Mouse (Mus musculus) limb, embryonic 14.5 days (tissue): ENCODE results near the gene Gm8994. TPM values are rescaled to one million over a fixed set of nuclear protein-coding genes. Genes with fewer than 3 reads are reported as not detected.

Source experiments
- ATAC-seq: fragments of 200-750 bp; cut with Nextera tagmentation; 2 replicates; pipeline ENCODE4 v1.8.0; 2017; ENCODE audit warnings: low read depth, moderate number of reproducible peaks, moderate TSS enrichment; ENCODE audit not compliant: low FRiP score
- DNase-seq: peaks from one replicate; pipeline ENCODE4 v3.0.0-alpha.2; 2015; ENCODE audit warnings: low spot score
- H3K27ac ChIP-seq: fragments of 300-500 bp; sonication (generic); replicated peaks from 2 replicates; pipeline ENCODE4 v1.5.1; 2014; ENCODE audit warnings: low read depth, mild to moderate bottlenecking, low read length, moderate library complexity, mixed read lengths
- H3K27me3 ChIP-seq: fragments of 300-500 bp; sonication (generic); 2 replicates; pipeline ENCODE4 v1.6.1; 2014; ENCODE audit warnings: low read length, mixed read lengths; ENCODE audit not compliant: control insufficient read depth, insufficient read depth
- H3K36me3 ChIP-seq: fragments of 300-500 bp; sonication (generic); 2 replicates; pipeline ENCODE4 v1.6.1; 2014; ENCODE audit warnings: mild to moderate bottlenecking, low read length, moderate library complexity, mixed read lengths; ENCODE audit not compliant: control insufficient read depth, insufficient read depth
- H3K4me1 ChIP-seq: fragments of 300-500 bp; sonication (generic); 2 replicates; pipeline ENCODE4 v1.6.1; 2014; ENCODE audit warnings: antibody characterized with exemption, low read length, mixed read lengths; ENCODE audit not compliant: control insufficient read depth, insufficient read depth
- H3K4me2 ChIP-seq: fragments of 300-500 bp; sonication (generic); replicated peaks from 2 replicates; pipeline ENCODE4 v1.6.1; 2014; ENCODE audit warnings: low read depth, mild to moderate bottlenecking, low read length, moderate library complexity; ENCODE audit not compliant: severe bottlenecking
- H3K4me3 ChIP-seq: fragments of 300-500 bp; sonication (generic); replicated peaks from 2 replicates; pipeline ENCODE4 v1.5.1; 2014; ENCODE audit warnings: low read length
- H3K9ac ChIP-seq: fragments of 300-500 bp; sonication (generic); 2 replicates; pipeline ENCODE4 v1.6.1; 2014; ENCODE audit warnings: mild to moderate bottlenecking, low read depth, low read length, moderate library complexity; ENCODE audit not compliant: severe bottlenecking
- H3K9me3 ChIP-seq: fragments of 300-500 bp; sonication (generic); 2 replicates; pipeline ENCODE4 v1.6.1; 2016; ENCODE audit warnings: low read length; ENCODE audit not compliant: control insufficient read depth
- POLR2A ChIP-seq: fragments of 200-500 bp; IDR thresholded peaks from 2 replicates; pipeline ENCODE4 v1.8.0; 2012; ENCODE audit warnings: inconsistent platforms, mild to moderate bottlenecking, moderate library complexity, borderline replicate concordance; ENCODE audit not compliant: insufficient read depth, insufficient read length; ENCODE audit errors: extremely low read depth
- WGBS: fragments of 180-500 bp; shearing (Covaris S2); extraction: QIAGEN DNeasy Blood & Tissue Kit; methylation state at CpG from one replicate; pipeline ENCODE4 v1.1.7; 2014; 5-methylcytosine and 5-hydroxymethylcytosine counted together
- polyA plus RNA-seq, 2 experiments: library from polyadenylated mRNA; depleted of rRNA in 1 of 2; stranded (reverse) in 1 of 2; unstranded in 1 of 2; fragments of >200 nt; fragmentation: Nextera tagmentation in 1 of 2; extraction: Ambion mirVana in 1 of 2; gene quantifications; 2 replicates each; pipeline versions ENCODE4 v1.2.1 to v1.2.3; 2012 to 2014

Gm8994 gene
- polyA plus RNA-seq, 2 experiments, result 0.05 to 0.15 TPM

DNA sequence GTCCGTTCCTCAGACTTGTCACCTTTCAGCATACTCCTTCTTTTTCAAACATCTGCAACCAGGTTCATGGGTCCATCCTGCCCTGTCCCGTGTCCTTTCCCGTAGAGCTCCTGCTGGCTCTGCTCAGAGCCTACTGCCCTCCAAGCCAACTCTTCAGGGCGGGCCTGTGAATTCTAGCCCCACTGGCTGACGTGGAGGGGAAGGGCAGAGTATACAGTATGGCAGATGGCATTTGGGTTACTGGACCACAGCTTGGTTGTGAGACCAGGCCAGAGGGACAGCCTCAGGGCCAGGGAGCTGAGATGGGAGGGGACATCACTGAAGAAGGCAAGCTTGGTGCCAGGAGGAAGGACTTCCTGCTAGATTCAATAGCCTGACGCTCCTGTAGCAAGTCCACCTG, 17.7 kb downstream of the Gm8994 start:
- H3K4me2 ChIP-seq, result no peak overlapping the region
- no peaks in the 10 kb centered on the region for H3K36me3 ChIP-seq
- WGBS, result 92% methylated on average over 6 of the region's 6 CpGs
- no peaks in the 10 kb centered on the region for H3K4me1 ChIP-seq
- H3K27me3 ChIP-seq, result no peaks in the 10 kb centered on the region
- DNase-seq (no peak), ATAC-seq (no peak)
- no peak for TF ChIP-seq POLR2A
- H3K9me3 ChIP-seq, result no peaks in the 10 kb centered on the region
- H3K9ac ChIP-seq, result no peak overlapping the region
- no peak overlapping the region for H3K27ac ChIP-seq
- H3K4me3 ChIP-seq, result no peak overlapping the region

DNA sequence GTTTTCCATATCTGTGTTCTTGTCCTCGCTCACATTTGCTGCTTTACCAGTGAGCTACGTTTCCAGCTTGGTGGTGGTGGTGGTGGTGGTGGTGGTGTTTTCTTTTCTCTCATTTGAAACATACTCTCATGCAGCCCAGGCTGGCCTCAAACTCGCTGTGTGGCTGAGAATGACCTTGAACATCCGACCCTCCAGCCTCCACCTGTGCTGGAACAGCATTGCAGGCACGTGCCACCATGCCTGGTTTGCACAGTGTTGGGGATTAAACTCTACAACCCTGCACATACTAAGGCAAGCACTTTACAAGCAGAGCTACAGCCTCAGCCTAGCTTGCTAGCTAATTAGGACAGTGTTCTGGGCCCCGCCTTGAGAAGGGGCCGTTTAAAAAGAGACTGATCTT, 18.3 kb downstream of the Gm8994 start:
- no peaks in the 10 kb centered on the region for H3K36me3 ChIP-seq
- 78% methylated on average over 7 of the region's 7 CpGs for WGBS
- H3K27me3 ChIP-seq, result no peaks in the 10 kb centered on the region
- H3K4me1 ChIP-seq, result no peaks in the 10 kb centered on the region
- no peak overlapping the region for H3K4me3 ChIP-seq
- no peak overlapping the region for H3K4me2 ChIP-seq
- no peak overlapping the region for H3K27ac ChIP-seq
- no peaks in the 10 kb centered on the region for H3K9me3 ChIP-seq
- DNase-seq, result no peak
- H3K9ac ChIP-seq, result no peak overlapping the region
- ATAC-seq, result no peak
- no peak for TF ChIP-seq POLR2A

- no peak overlapping the region for H3K27ac ChIP-seq
- no peaks in the 10 kb centered on the region for H3K9me3 ChIP-seq
- H3K27me3 ChIP-seq, result no peaks in the 10 kb centered on the region
- ATAC-seq, result no peak
- H3K9ac ChIP-seq, result no peak overlapping the region
- H3K4me2 ChIP-seq, result no peak overlapping the region
- TF ChIP-seq POLR2A, result no peak
- no peaks in the 10 kb centered on the region for H3K36me3 ChIP-seq
- no peaks in the 10 kb centered on the region for H3K4me1 ChIP-seq
- no peak overlapping the region for H3K4me3 ChIP-seq
- no peak for DNase-seq
- WGBS, result 61% methylated on average over 5 of the region's 5 CpGs
These were observed 19.7 kb downstream of the Gm8994 start for GRCm38 (mm10) chr6:136347053-136347452.

DNA sequence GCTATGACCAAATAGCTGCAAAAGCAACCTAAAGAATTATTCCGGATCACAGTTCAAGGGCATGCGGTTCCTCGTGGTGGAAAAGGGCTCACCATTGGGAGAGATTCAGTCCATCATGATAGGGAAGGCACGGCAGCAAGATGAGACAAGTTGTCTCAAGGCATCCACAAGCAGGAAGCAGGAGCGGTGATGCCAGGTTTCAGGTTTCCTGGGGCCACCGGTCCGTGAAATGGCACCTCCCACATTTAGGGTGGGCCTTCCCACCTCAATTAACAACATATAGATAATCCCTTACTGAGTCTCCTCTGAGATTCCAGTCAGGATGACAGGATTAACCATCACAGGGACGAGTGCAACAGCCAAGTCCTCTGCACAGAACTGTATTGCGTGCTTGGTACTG, 20.3 kb downstream of the Gm8994 start:
- Histone ChIP-seq H3K4me2 (no peak overlapping the region), H3K36me3 (no peaks in the 10 kb centered on the region), H3K4me1 (no peaks in the 10 kb centered on the region), H3K9me3 (no peaks in the 10 kb centered on the region), H3K27ac (no peak overlapping the region), H3K4me3 (no peak overlapping the region), H3K9ac (no peak overlapping the region), H3K27me3 (no peaks in the 10 kb centered on the region)
- DNase-seq, result no peak
- 46% methylated on average over 9 of the region's 9 CpGs for WGBS
- no peak for ATAC-seq
- TF ChIP-seq POLR2A, result no peak

DNA sequence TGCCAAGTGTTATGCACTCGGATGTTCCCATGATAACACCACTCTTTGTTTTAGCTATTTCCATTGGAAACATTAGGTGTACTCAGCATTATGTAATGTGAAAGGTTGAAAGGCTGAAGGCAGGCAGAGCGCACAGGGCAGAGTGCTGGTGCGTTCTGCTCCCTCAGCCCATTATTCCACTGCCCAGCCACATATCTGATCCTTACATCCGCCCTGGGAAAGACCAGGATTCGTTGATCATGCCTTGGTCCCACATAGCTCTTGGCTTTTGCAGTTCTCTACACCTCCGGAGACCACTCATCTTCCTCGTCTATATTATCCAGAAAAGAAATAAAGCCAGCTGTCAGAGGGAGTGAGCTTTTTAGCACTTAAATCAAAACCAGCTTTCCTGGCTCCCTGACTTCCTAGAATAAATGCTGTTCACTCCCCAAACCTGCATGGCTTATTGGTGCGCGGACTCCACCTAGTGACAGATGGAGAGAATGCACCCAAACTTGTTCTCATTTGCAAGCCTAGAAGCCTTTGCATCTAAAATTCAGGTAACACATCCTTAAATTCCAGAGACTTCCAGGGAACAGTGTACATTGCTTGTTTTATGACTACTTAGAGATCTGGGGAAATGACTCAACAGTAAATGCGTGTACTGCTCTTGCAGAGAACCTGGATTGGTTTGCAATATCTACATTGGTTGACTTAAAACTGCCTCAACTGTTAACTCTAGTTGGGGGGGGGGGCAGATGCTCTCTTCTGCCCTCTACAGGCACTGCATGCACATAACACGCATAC, 26.3 kb downstream of the Gm8994 start:
- Histone ChIP-seq H3K4me1 (peaks cover 5% of the 10 kb centered on the region; the same call in 1 of the 2 replicates), H3K9ac (no peak overlapping the region), H3K36me3 (no peaks in the 10 kb centered on the region), H3K4me2 (peak overlapping the region; percentile 19; the same call in 1 of the 2 replicates), H3K27me3 (no peaks in the 10 kb centered on the region), H3K4me3 (no peak overlapping the region), H3K27ac (no peak overlapping the region), H3K9me3 (no peaks in the 10 kb centered on the region)
- WGBS, result 24% methylated on average over 11 of the region's 11 CpGs
- ATAC-seq (peak; percentile 84), DNase-seq (peak; percentile 95)
- no peak for TF ChIP-seq POLR2A
